Mouse (Mus musculus) left cerebral cortex, adult 8-10 months (tissue): ENCODE measurements around the gene Gatad1. TPM values are rescaled to one million over a fixed set of nuclear protein-coding genes. Genes with fewer than 3 reads are reported as not detected.
"Not testable (repeated sequence)": the region's sequence is repeated elsewhere in the genome, so short reads cannot be mapped to it uniquely, and the experiment has no call there.

Experiments
- DNase-seq, 2 experiments: peaks; one replicate each; pipeline ENCODE4 v3.0.0; 2022; ENCODE audit warnings: low spot score in 2 of 2
- microRNA-seq, 2 experiments: library from miRNA; unstranded; fragments of <30 nt; microRNA quantifications; one replicate each; pipeline ENCODE4 v1.2.0; 2022
- total RNA-seq, 4 experiments: library from RNA; stranded (reverse); gene quantifications; 2 replicates each; pipeline ENCODE4 v1.2.4; 2022

The Gatad1 gene
- total RNA-seq, 4 experiments from 2014 or later: 121 to 133 (median 121) TPM

DNA sequence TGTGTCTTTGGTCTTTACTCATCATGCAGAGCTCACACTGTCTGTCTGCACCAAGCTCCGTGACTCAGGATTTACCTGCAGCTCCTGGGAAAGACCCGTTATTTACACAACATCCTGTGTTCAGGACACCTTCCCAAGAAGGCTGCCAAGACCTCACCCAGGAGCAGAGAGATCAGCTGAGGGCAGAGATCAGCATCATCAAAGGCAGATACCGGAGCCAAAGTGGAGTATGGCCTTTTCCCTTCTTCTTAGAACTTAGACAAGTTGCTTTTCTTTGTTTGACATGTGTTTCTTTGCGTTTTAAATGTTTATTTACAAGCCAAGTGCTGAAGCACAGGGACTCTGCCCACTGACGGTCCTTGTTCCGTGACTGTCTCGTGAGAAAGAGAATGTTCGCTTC is 21.7 kb downstream of the Gatad1 start:
- DNase-seq: no peak

DNA sequence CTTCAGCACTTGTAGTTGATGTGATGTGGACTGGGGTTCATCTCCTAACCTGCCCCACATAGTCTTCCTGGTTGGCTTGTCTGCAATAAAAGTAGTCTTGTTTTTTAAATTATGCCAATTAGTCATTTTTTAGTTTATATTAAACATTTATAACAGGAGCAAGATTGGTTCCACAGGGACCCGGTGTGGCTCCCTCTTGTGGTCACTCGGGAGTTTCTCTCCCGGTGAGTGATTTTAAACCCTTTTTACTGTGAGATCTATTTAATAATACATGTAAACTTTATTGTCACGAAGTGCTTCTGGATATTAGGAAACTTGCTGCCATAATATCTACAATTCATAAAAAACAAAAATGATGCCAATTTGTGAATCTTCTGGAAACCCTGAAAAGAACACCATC is 23.0 kb downstream of the Gatad1 start:
- DNase-seq: no peak

DNA sequence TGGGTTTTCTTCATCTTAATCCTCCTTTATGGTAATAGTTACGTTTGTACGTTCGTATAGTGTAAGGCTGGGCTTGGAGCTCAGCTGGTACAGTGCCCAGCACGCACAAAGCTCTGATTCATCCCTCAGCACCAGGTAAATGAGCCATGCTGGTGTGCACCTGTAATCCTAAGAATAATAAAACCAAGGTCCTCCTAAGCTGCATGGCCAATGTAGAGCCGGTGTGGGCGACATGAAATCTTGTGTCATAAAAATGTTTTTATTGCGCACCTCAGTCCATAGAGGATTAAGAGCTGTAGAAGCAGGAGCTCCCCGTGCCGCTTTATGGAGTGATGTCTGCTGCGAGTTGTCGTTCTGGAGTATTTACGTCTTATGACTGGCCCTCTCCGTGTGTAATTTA is 23.7 kb downstream of the Gatad1 start:
- DNase-seq: no peak

GRCm38 (mm10) chr5:3632285-3632684 is 24.7 kb downstream of the Gatad1 start:
- DNase-seq: no peak

GRCm38 (mm10) chr5:3631512-3632271 is 25.3 kb downstream of the Gatad1 start:
- DNase-seq: no peak

DNA sequence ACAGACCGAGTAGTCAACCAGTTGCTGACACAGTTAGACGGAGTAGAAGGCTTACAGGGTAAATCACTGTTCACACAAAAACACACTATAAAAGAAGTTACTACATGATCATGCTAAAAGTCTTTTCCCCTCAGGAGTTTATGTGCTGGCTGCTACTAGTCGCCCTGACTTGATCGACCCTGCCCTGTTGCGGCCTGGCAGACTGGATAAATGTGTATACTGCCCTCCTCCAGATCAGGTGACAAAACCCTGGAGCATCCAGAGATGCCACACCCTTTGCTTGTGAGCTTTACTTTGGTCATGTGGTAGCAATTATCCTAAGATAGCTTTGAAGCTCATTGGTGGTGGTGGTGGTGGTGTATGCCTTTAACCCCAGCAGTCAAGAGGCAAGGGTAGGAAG is 26.9 kb downstream of the Gatad1 start:
- DNase-seq: no peak

DNA sequence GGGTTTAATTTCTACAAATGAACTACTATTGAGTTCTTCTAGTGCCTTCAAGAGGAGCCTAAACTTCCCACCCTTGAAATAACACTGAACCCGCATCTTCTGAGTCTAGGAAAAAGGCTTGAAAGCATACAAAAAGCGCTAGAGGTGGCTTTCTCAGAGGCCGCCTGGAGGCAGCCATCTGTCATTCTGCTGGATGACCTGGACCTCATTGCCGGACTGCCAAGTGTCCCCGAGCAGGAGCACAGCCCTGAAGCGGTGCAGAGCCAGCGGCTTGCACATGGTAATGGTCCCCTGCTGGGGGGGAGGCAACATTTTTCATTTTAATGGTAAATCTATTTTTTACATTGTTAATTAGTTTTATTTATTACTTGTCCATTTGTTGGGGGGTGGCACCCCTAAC is 36.5 kb downstream of the Gatad1 start:
- DNase-seq: no peak

- DNase-seq: not testable (repeated sequence)
These were observed 45.1 kb downstream of the Gatad1 start for GRCm38 (mm10) chr5:3611835-3612234.

DNA sequence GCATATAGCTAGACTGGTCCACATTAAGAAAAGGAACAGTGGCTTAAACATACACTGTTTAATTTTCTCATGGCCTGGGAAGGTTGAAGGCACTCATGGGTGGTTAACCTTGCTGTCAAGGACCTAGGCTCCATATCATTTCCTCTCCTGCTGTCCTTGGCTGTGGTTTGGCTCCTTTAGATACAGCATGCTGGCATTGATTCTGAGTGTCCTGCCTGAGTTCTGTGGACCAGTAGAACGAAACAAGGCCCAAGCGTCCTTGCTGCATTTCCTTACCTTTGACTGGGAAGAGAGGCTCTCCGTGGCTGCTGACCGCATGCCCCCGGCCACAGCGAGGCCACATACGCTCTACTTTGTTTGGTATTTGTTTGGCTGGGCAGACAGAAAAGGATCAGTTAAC is 47.7 kb downstream of the Gatad1 start:
- DNase-seq: no peak

- no peak for DNase-seq
These were observed 49.9 kb downstream of the Gatad1 start for GRCm38 (mm10) chr5:3607114-3607513.

DNA sequence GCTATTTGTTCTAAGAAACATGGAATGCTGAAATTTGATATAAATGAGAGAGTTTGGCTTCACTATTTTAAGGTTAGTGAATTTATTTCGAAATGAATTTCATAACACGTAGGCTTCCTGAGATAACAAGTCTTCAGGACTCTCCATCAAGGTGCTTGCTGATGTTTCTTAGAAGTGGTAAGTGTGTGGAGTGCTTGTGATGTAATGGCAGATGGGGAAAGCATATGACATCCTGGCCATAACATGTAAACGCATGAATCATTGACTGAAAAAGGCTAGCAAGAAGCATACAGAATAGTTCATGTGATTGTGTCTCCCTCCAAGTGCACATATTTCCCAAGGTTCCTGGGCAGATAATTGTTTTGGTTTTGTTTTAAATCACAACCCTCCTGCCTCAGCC is 56.2 kb downstream of the Gatad1 start:
- DNase-seq: no peak

DNA sequence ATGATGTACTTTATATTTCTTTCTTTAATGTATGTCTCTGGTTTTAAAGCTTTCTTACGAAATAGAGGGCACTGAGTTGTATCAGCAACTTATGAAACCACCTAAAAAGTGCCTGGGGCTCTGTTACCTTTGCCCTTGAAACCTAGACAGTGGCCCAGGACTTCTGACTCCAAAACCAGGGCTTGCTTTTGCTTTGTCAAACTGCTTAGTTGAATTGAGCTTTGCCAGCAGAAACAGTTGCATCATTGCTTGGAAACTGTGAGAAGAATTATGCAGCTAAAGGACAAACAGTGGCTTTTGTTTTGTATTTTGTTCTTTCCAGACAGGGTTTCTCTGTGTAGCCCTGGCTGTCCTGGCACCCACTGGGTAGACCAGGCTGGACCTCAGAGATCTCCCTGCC is 56.7 kb downstream of the Gatad1 start:
- no peak for DNase-seq

DNA sequence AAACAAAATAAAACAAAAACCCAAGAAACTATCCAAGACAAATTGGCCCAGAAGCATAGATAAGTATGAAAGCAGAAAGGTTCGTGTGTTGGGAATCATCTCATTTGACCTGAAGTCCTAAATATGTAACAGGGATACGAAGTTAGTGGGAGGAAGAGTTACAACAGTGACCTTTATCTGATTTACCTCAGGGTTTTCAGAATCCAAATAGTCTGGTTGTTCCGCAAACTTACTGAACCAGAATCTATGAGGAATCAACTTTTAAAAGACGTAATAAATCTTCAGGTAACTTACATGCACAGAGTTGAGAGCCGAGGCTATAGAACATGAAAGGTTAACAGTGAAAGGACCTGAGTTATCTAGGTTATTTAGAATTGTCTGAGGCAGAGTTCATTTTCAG is 58.2 kb downstream of the Gatad1 start:
- DNase-seq: no peak

DNA sequence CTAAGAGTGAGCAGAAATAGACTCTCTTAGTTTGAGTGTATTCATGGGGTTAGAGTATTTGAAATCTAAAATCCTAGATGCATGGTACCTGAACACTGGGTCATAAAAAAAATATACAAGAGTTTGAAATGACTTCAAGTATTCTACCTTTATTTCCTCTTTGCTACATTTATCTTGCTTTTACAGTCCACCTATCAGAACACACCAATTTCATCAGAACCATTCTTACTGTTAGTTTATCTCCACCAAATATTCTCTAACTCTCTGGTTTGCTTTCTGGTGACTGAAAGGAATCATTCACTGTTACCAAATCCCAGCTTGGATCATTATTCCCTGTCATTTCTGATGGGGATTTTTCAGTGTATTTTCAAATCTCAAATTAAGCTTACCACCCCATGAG is 59.8 kb downstream of the Gatad1 start:
- no peak for DNase-seq

GRCm38 (mm10) chr5:3596399-3596766 is 60.6 kb downstream of the Gatad1 start, which contains the start of gene Rbm48:
Gene Rbm48 (minus strand): TSS chr5:3596585.
- peak in 1 of 2 experiments; percentile 84 for DNase-seq

DNA sequence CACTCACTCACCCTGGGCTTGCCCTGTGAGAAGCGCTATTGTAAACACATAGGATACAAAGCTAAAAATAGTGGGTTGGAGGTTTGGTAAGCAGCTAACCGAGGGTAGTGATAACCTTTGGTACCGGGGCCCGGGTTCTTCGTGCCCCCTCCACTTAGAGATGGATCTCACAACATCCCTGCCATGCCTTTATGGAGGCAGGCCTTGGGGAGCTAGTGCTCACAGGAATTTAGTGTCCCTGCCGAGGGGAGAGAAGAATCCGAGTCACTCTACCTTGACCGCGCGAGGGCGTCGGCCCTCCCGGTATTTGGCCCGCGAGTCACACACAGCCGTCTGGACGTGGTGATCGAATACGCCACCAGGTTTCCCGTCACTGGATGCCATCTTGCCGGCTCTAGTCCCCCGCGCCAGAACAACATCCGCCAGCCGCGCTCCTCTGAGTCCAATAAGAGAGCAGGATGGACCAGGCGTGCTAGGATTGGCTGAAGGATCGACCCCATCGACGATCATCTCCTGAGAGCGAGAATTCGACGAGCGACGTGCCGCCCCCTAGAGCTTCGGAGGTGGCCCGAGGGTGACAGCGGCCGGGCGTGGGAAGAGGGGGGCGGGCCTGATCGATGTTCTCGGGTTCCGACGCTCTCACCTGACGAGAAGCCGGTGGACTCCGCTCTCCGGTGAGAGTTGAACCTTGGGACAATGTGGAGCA is 61.1 kb downstream of the Gatad1 start, which contains the start of gene Pex1:
Pex1 (plus strand) TSS at position 374 of the 706 bp plus-strand sequence.
- DNase-seq: peak; percentile 83 to 95

Small RNAs within 50 kb of the gene (microRNA-seq; reads per million reads assigned to microRNA genes)
- 0 reads per million in 2 experiments for gene Gm22926
- 0 reads per million in 2 experiments for gene Gm26238

Other genes starting within 250 kb of the Gatad1 start
- 10 to 100 TPM; 37.5 to 44.9 (median 41.4) TPM for gene Fam133b, start 113.4 kb downstream of the Gatad1 start, total RNA-seq
- 1 to 10 TPM; 3.2 to 7.2 (median 4.6) TPM for gene 1700109H08Rik, start 85.6 kb downstream of the Gatad1 start, total RNA-seq
- gene Pex1, start 61.1 kb downstream of the Gatad1 start, total RNA-seq: 10 to 100 TPM; 21.3 to 31.4 (median 24.3) TPM
- gene Rbm48, start 60.6 kb downstream of the Gatad1 start, total RNA-seq: 10 to 100 TPM; 12.9 to 20.1 (median 14.8) TPM
- gene Tmbim7, start 6.0 kb downstream of the Gatad1 start, total RNA-seq: not detected
- 100 to 1,000 TPM; 114 to 143 (median 129) TPM for gene Ankib1, start 145.7 kb upstream of the Gatad1 start, total RNA-seq
- 10 to 100 TPM; 45.9 to 51.3 (median 48.4) TPM for gene Krit1, start 146.0 kb upstream of the Gatad1 start, total RNA-seq
- under 1 TPM in 3 of 4 experiments, not detected in 1; 0.14 to 0.40 (median 0.28) TPM for gene Lrrd1, start 188.0 kb upstream of the Gatad1 start, total RNA-seq
- 10 to 100 TPM in 1 of 4 experiments, 1 to 10 TPM in 3; 7.4 to 11.1 (median 8.7) TPM for gene Mterf1a, start 236.7 kb upstream of the Gatad1 start, total RNA-seq